In genomic region chr6:97396351-97396956, GRCm38 (mm10) we compare ENCODE assay signal across 8 mouse cellular contexts.
DNase-seq lines count a peak whose midpoint lies in the region; ATAC-seq and TF ChIP-seq lines count a peak whose summit lies in the region.

No protein-coding gene starts in this region.

- H3K9me3 ChIP-seq in heart, embryonic 12.5 days (replicated peaks), result no peaks in the 10 kb centered on the region
- H3K9me3 ChIP-seq in lung, postnatal 0 days (ENCODE audit: low read length), result no peaks in the 10 kb centered on the region
- no peaks in the 10 kb centered on the region for H3K9me3 ChIP-seq in liver, embryonic 11.5 days (ENCODE audit: control insufficient read depth, low read length)

- ATAC-seq in heart, embryonic 12.5 days (ENCODE audit: insufficient number of reproducible peaks, low FRiP score), result 0 out of 2 replicates have a peak, but pooled peaks have one; percentile 48
- ATAC-seq in lung, postnatal 0 days, result no peak
- ATAC-seq in liver, embryonic 11.5 days (replicated peaks; ENCODE audit: low FRiP score), result no peak

- 37% methylated on average over 9 of the region's 9 CpGs for WGBS in heart, embryonic 12.5 days
- WGBS in lung, postnatal 0 days, result 27% methylated on average over 9 of the region's 9 CpGs
- 63% methylated on average over 9 of the region's 9 CpGs for WGBS in liver, embryonic 11.5 days

- no peak for TF ChIP-seq EP300 in lung, postnatal 0 days (IDR thresholded peaks at IDR 0.05)

- TF ChIP-seq CTCF in lung, postnatal 0 days (IDR thresholded peaks at IDR 0.05), result no peak

- peaks cover 21% of the 10 kb centered on the region for H3K4me1 ChIP-seq in heart, embryonic 12.5 days (replicated peaks)
- H3K4me1 ChIP-seq in lung, postnatal 0 days (ENCODE audit: insufficient read depth, low read depth, low read length), result 0 out of 2 replicates have a peak, but pooled peaks cover 4% of the 10 kb centered on the region
- no peaks in the 10 kb centered on the region for H3K4me1 ChIP-seq in liver, embryonic 11.5 days (replicated peaks; ENCODE audit: control insufficient read depth, insufficient read depth, low read length)

- H3K4me3 ChIP-seq in heart, embryonic 12.5 days, result no peak overlapping the region
- H3K4me3 ChIP-seq in lung, postnatal 0 days (ENCODE audit: low read depth, low read length), result no peak overlapping the region
- no peak overlapping the region for H3K4me3 ChIP-seq in liver, embryonic 11.5 days (ENCODE audit: low read depth, low read length)

- intact Hi-C loops in heart, postnatal 10 days (cut with DNase I), result no loop called here
- intact Hi-C loops in gastrocnemius, postnatal 36 days (cut with DNase I), result loop anchor here (5.0 kb wide), 1 partner anchor 89 kb away; no protein-coding TSS in a partner anchor

- H3K4me2 ChIP-seq in heart, embryonic 12.5 days, result peak overlapping the region; percentile 18; the same call in 1 of the 2 replicates
- no peak overlapping the region for H3K4me2 ChIP-seq in lung, postnatal 0 days (replicated peaks; ENCODE audit: low read depth, low read length)
- H3K4me2 ChIP-seq in liver, embryonic 11.5 days, result no peak overlapping the region

- no peak for DNase-seq in heart, postnatal 10 days
- peak; percentile 45 for DNase-seq in right cerebral cortex, postnatal 4 days
- DNase-seq in right cerebral cortex, postnatal 36 days (ENCODE audit: low spot score in 2 of 2), result no peak
- peak; percentile 25 for DNase-seq in lung, postnatal 0 days (ENCODE audit: low spot score)
- DNase-seq in gastrocnemius, postnatal 36 days, result no peak
- DNase-seq in liver, result no peak
- DNase-seq in liver, embryonic 11.5 days (ENCODE audit: low spot score), result no peak

- no peaks in the 10 kb centered on the region for H3K36me3 ChIP-seq in heart, embryonic 12.5 days
- no peaks in the 10 kb centered on the region for H3K36me3 ChIP-seq in lung, postnatal 0 days (ENCODE audit: insufficient read depth, low read length)
- no peaks in the 10 kb centered on the region for H3K36me3 ChIP-seq in liver, embryonic 11.5 days (ENCODE audit: control insufficient read depth, insufficient read depth, low read length)

- peaks cover 15% of the 10 kb centered on the region; the same call in 1 of the 2 replicates for H3K27me3 ChIP-seq in heart, embryonic 12.5 days (replicated peaks)
- no peaks in the 10 kb centered on the region for H3K27me3 ChIP-seq in lung, postnatal 0 days (replicated peaks; ENCODE audit: insufficient read depth, low read length)
- no peaks in the 10 kb centered on the region for H3K27me3 ChIP-seq in liver, embryonic 11.5 days (replicated peaks; ENCODE audit: control insufficient read depth, insufficient read depth, low read length)

- H3K9ac ChIP-seq in heart, embryonic 12.5 days, result no peak overlapping the region
- no peak overlapping the region for H3K9ac ChIP-seq in lung, postnatal 0 days (replicated peaks; ENCODE audit: low read depth)
- no peak overlapping the region for H3K9ac ChIP-seq in liver, embryonic 11.5 days (ENCODE audit: low read depth, low read length)

- no peak overlapping the region for H3K27ac ChIP-seq in heart, embryonic 12.5 days (ENCODE audit: poor library complexity, severe bottlenecking)
- no peak overlapping the region for H3K27ac ChIP-seq in lung, postnatal 0 days (ENCODE audit: low read length)
- no peak overlapping the region for H3K27ac ChIP-seq in liver, embryonic 11.5 days (ENCODE audit: low read depth, low read length)

Comparison
In these comparisons a context has a peak if more than half of its experiments do, and no peak if none do; other contexts are left out.
1. DNase-seq: peak in right cerebral cortex, postnatal 4 days (single experiment) and lung, postnatal 0 days (single experiment); none in heart, postnatal 10 days (0 of 2), right cerebral cortex, postnatal 36 days (0 of 2), gastrocnemius, postnatal 36 days (0 of 2), liver (single experiment) and liver, embryonic 11.5 days (single experiment).